Mouse (Mus musculus): ENCODE results near the gene Mapre1. TPM values are rescaled to one million over a fixed set of nuclear protein-coding genes. Genes with fewer than 3 reads are reported as not detected.

Mapre1 gene
- polyA plus RNA-seq (2015; fragmentation: Nextera tagmentation; extraction: Ambion mirVana) = 151 and 166 TPM in 2 replicates

GRCm38 (mm10) chr2:153740500-153741436, at the start of gene Mapre1:
Gene Mapre1 (plus strand): TSS chr2:153741274.

DNA sequence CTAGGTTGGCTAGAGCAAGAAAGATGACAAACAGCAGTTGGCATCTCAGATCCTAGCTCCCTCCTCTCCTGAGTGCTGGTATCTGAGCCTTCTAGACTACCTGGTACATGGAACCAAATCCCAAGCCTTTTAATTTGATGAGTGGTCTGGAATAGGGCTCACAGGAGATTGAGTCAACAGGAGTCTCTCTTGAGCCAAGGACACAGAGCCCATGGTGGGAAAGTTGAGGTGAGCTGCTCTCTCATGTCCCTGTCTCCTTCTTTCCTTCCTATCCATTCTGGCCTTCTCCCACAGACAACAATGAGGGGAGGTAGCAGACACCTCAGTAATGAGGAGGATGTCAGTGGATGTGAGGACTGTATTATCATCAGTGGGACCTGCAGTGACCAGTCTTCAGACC, 44.7 kb upstream of the Mapre1 start, which contains the start of gene Dnmt3c:
Gene Dnmt3c, plus strand, starts transcription at position 301 of the 400 bp plus-strand sequence.

DNA sequence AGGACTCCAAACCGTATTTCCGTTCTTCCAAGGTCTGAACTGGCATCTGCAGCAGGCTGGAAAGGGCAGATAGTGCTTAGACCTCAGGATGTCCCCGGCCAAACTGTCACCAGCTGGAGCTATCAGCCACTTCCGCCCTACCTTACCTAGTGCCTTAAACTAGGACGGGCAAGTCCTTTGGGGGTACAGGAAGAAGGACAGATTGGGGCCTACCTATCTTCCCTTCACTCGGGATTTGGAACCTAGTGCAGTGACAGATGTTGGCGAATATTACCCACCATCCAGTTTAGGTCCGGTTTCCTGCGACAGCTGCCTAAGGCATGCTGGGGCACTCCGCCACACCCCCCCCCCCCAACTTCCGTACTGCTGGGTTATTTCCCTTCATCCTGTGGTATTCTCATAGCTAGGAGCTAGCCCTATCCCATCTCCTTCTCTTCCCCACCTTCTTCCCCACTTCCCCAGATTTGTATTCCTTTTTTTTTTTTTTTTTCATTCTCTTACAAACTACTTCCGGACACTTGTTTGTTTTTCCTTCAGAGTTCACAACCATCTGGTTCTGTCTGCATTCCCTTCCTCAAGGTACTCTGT, 38.4 kb downstream of the Mapre1 start, which contains the start of gene Efcab8:
Gene Efcab8, plus strand, starts transcription at position 538 of the 588 bp plus-strand sequence.

Other genes starting within 250 kb of the Mapre1 start
- not detected in 2 replicates for gene 4930404H24Rik, start 248.5 kb upstream of the Mapre1 start, polyA plus RNA-seq (2015; fragmentation: Nextera tagmentation; extraction: Ambion mirVana)
- 6.8 and 9.9 TPM in 2 replicates for gene Nol4l, start 211.3 kb upstream of the Mapre1 start, polyA plus RNA-seq (2015; fragmentation: Nextera tagmentation; extraction: Ambion mirVana)
- gene Commd7, start 108.5 kb upstream of the Mapre1 start, polyA plus RNA-seq (2015; fragmentation: Nextera tagmentation; extraction: Ambion mirVana) = 72.0 and 85.9 TPM in 2 replicates
- gene Dnmt3b, start 91.8 kb upstream of the Mapre1 start, polyA plus RNA-seq (2015; fragmentation: Nextera tagmentation; extraction: Ambion mirVana) = 1.9 and 3.2 TPM in 2 replicates
- 0.09 and 0.10 TPM in 2 replicates for gene Dnmt3c, start 44.6 kb upstream of the Mapre1 start, polyA plus RNA-seq (2015; fragmentation: Nextera tagmentation; extraction: Ambion mirVana)
- gene Efcab8, start 38.7 kb downstream of the Mapre1 start, polyA plus RNA-seq (2015; fragmentation: Nextera tagmentation; extraction: Ambion mirVana) = 0.19 TPM in 1 of 2 replicates, not detected in the other
- gene Sun5, start 129.8 kb downstream of the Mapre1 start, polyA plus RNA-seq (2015; fragmentation: Nextera tagmentation; extraction: Ambion mirVana) = 0.23 and 0.33 TPM in 2 replicates
- not detected in 2 replicates for gene Bpifb2, start 133.8 kb downstream of the Mapre1 start, polyA plus RNA-seq (2015; fragmentation: Nextera tagmentation; extraction: Ambion mirVana)
- not detected in 2 replicates for gene Bpifb6, start 159.1 kb downstream of the Mapre1 start, polyA plus RNA-seq (2015; fragmentation: Nextera tagmentation; extraction: Ambion mirVana)
- gene Bpifb3, start 177.0 kb downstream of the Mapre1 start, polyA plus RNA-seq (2015; fragmentation: Nextera tagmentation; extraction: Ambion mirVana) = not detected in 2 replicates
- 0.14 TPM in 1 of 2 replicates, not detected in the other for gene Bpifb4, start 196.9 kb downstream of the Mapre1 start, polyA plus RNA-seq (2015; fragmentation: Nextera tagmentation; extraction: Ambion mirVana)
- gene Bpifa6, start 233.7 kb downstream of the Mapre1 start, polyA plus RNA-seq (2015; fragmentation: Nextera tagmentation; extraction: Ambion mirVana) = 0.09 and 0.30 TPM in 2 replicates